Mouse (Mus musculus) bone marrow, adult 2 months (tissue): ENCODE measurements at regions not wholly inside any gene's neighbourhood (a gene's known extent, or its start where the extent isn't known, plus 50 kb on each side); places are given as distances from the start of the nearest gene placed in this dataset.

ENCODE experiments used
- H3K27ac ChIP-seq: fragments of 200-500 bp; 2 replicates; pipeline ENCODE4 v1.5.1; 2012; ENCODE audit warnings: low read depth, mild to moderate bottlenecking, control low read depth, inconsistent platforms, low read length; ENCODE audit not compliant: control insufficient read depth, poor library complexity, insufficient read depth
- H3K4me1 ChIP-seq: fragments of 200-500 bp; 2 replicates; pipeline ENCODE4 v1.6.1; 2011; ENCODE audit warnings: low read length; ENCODE audit not compliant: control insufficient read depth, insufficient read depth
- H3K4me3 ChIP-seq: fragments of 200-500 bp; replicated peaks from 2 replicates; pipeline ENCODE3; 2011; ENCODE audit warnings: mild to moderate bottlenecking, low read depth, low read length, control low read depth; ENCODE audit not compliant: control insufficient read depth
- CTCF ChIP-seq: fragments of 200-500 bp; IDR thresholded peaks from 2 replicates; pipeline ENCODE4 v1.5.1; 2011; ENCODE audit warnings: low read length, control low read depth; ENCODE audit not compliant: control insufficient read depth, insufficient read depth
- POLR2A ChIP-seq: fragments of 200-500 bp; IDR thresholded peaks from 2 replicates; pipeline ENCODE4 v1.6.1; 2011; ENCODE audit warnings: low read depth, mild to moderate bottlenecking, control low read depth, low read length, borderline replicate concordance; ENCODE audit not compliant: control insufficient read depth
- WGBS: fragments of 180-500 bp; shearing (Covaris S2); methylation state at CpG from one replicate; pipeline ENCODE4 v1.1.7; 2018; 5-methylcytosine and 5-hydroxymethylcytosine counted together

DNA sequence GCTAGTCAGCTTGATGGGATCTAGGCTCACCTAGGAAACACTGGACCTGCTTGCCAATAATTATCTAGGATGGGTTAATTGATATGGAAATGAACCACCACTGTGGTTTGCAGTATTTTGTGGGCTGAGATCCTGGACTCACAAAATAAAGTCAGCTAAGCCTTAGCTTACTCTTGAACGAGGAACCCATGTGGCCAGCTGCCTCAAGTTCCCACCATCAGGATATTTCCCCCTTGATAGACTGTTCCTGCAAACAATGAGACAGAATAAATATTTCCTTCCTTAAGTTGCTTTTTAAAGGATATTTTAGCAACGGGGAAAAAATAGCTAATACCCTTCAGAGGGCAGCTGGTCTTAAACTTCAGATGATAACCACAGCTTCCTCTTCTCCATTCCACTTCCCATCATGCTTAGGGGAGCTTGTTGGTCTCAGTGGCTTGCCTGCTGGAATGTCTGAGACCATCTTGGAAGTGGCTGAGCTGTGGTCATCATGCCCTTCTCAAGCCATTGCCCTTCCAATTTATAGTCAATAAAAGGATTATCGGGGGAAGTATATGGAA, 913.7 kb upstream of the Lrrc6 start:
- H3K27ac ChIP-seq = no peak overlapping the region
- TF ChIP-seq CTCF = no peak
- no peak for TF ChIP-seq POLR2A
- 26% methylated on average over 3 of the region's 3 CpGs for WGBS
- H3K4me1 ChIP-seq = no peaks in the 10 kb centered on the region; the same call in none of the 2 replicates
- no peak overlapping the region for H3K4me3 ChIP-seq

DNA sequence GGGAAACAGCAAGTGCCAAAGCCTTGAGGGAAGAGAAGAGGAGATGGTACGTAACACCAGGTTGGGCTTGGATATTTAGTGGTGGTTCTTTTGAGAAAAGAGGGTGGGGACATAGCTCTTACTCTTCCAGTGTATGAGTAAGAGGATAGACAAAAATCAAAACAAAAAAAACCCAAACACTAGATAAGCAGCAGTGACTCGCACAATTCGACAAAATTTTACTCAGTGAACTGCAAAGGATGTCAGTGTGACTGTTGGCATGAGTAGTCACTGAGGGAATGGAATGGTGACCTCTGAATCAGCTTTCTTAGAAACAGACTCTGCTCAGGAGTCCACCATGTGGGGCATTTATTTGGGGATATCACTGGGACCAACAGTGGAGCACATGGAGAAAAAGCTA, 912.9 kb upstream of the Lrrc6 start:
- no peaks in the 10 kb centered on the region; the same call in none of the 2 replicates for H3K4me1 ChIP-seq
- no peak for TF ChIP-seq CTCF
- TF ChIP-seq POLR2A = no peak
- WGBS = 67% methylated on average over 3 of the region's 3 CpGs
- H3K4me3 ChIP-seq = no peak overlapping the region
- no peak overlapping the region for H3K27ac ChIP-seq

DNA sequence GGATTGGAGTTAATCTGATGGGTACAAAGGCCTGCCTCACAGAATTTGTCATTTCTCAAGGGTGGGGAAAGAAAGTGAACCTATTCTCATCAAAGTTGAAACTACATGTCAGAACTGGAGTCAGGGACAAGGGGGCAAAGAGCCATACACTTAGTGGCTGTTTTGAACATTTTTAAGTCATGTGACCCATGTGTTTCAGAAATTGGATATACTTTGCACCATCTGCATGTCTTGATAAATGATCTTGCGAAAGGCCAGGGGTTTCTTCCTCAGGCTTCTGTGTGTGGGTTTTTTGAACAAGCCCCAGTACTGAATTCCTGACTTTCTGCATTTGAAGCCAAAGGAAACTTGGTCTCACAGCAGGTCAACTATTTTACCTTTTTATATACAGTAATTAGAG, 911.7 kb upstream of the Lrrc6 start:
- H3K27ac ChIP-seq = no peak overlapping the region
- H3K4me1 ChIP-seq = no peaks in the 10 kb centered on the region; the same call in none of the 2 replicates
- H3K4me3 ChIP-seq = no peak overlapping the region
- TF ChIP-seq CTCF = no peak
- no peak for TF ChIP-seq POLR2A
- 50% methylated on average over 1 of the region's 1 CpGs for WGBS

DNA sequence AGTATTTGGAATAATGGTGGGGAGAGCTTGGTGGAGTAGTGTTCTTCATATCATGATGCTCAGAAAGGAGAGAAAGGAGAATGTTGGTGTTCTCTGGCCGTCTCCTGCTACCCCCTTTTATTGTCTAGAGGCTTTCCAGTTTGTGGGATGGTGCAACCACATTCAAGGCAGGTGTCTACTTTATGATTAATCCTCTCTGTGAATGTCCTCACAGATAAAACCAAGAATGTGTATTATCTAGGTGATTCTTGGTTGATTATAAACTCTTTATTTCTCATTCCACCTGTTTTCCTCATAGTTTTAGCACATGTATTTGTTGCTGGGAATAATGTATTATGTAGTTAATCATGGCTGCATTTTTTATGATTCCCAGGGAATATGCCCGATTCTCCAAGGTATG, 910.9 kb upstream of the Lrrc6 start:
- Histone ChIP-seq H3K4me1 (no peaks in the 10 kb centered on the region; the same call in none of the 2 replicates), H3K4me3 (no peak overlapping the region), H3K27ac (no peak overlapping the region)
- WGBS = 64% methylated on average over 2 of the region's 2 CpGs
- TF ChIP-seq POLR2A = no peak
- no peak for TF ChIP-seq CTCF

DNA sequence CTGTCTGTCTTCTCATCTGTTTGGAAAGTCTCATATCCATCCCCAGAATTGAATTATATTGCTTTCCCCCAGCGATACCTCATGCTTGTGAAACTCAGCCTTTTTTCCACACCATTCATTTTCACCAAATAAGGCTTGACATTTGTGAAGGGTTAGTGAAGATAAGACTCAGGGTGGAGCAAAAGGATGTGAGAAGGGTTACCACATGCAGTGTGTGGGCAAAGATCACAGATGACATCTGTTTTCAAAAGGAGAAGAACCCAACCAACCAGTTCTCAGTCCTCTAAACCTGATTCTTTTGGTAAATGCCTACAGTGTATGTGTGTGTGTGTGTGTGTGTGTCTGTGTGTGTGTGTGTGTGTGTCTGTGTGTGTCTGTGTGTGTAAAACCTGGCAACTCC, 909.3 kb upstream of the Lrrc6 start:
- TF ChIP-seq POLR2A (no peak), CTCF (no peak)
- no peak overlapping the region for H3K4me3 ChIP-seq
- H3K27ac ChIP-seq = no peak overlapping the region
- H3K4me1 ChIP-seq = no peaks in the 10 kb centered on the region; the same call in none of the 2 replicates
- WGBS = 3% methylated on average over 1 of the region's 1 CpGs

DNA sequence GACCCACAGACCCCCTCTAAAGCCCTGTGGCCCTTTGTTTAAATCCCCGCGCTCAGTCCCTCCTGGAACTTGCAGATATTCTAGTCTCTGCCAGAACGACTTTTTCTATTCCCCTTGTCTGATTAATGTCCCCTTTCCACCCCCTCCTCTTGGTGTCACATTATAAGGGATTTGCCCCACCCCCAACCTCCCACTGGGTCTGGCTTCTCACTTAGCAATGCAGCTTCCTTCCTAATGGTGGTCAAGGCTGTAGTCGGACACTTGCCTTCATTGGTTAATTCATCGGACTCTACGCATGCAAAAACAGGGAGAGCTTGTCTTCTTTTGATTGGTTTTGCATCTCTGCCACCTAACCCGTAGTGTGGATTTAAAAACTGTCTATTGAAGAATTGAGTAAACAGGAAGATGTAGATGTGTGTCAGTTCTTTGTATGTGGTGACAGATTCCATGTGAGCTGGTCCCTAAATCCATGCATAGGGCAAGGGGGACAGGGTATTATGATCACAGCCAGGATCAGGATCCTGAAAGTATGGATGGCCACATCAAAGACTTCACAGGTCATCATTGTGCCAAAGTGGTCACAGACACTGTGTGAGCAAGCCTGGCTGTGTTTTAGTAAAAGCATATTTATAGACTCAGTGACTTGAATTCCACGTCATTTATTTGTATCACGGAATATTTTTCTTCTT, 908.3 kb upstream of the Lrrc6 start:
- Histone ChIP-seq H3K4me3 (no peak overlapping the region), H3K4me1 (no peaks in the 10 kb centered on the region; the same call in none of the 2 replicates), H3K27ac (no peak overlapping the region)
- WGBS = 64% methylated on average over 9 of the region's 9 CpGs
- TF ChIP-seq CTCF (no peak), POLR2A (no peak)

DNA sequence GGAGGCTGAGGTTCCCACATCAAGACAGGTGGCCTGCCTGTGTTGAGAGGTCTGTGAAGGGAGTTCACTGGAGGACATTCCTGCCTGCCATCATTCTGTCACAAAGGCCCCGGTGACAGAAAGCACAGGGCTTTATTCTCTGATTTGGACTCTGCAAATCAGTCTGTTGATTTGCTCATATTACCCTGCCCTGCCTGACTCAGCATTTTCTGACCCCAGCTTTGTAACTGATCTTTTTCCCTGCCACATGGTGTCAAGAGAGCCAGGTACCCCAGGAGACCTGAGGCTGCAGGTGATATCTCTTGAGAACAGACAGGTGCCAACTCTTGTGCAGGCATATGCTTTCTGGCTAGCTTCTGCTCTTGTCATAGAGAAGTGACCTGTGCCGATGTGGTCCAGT, 906.5 kb upstream of the Lrrc6 start:
- TF ChIP-seq CTCF (no peak), POLR2A (no peak)
- 48% methylated on average over 2 of the region's 2 CpGs for WGBS
- Histone ChIP-seq H3K4me3 (no peak overlapping the region), H3K4me1 (no peaks in the 10 kb centered on the region; the same call in 1 of the 2 replicates), H3K27ac (no peak overlapping the region)

DNA sequence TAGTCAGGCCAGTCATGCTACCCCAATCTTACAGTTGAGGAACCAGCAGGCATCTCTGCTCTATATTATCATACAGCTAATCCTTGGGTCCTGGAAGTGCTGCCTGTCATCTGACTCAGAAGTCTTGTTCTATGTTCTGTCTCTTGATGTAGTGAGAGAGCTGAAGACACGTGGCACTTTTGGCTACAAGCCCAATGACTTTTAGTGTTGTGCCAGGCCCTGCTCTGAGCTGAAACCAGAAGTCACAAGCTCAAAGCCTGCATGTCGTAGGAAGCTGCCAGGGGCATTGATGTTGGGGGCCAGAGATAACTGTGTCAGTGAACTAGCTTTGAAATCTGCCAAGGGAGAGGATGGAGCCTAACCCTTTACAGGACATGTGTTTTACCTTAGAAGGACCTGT, 904.8 kb upstream of the Lrrc6 start:
- TF ChIP-seq POLR2A (no peak), CTCF (no peak)
- 26% methylated on average over 2 of the region's 2 CpGs for WGBS
- no peak overlapping the region for H3K4me3 ChIP-seq
- H3K4me1 ChIP-seq = no peaks in the 10 kb centered on the region; the same call in 1 of the 2 replicates
- no peak overlapping the region for H3K27ac ChIP-seq
